Mouse (Mus musculus) liver, embryonic 14.5 days (tissue): ENCODE measurements around the gene Rps21.

Experiments used
- CTCF ChIP-seq: IDR thresholded peaks from 2 replicates; pipeline ENCODE4 v1.5.1; 2016; ENCODE audit warnings: antibody characterized with exemption, low read depth, control low read depth
- EP300 ChIP-seq: IDR thresholded peaks from 2 replicates; pipeline ENCODE4 v1.6.1; 2016; ENCODE audit warnings: antibody characterized with exemption, low read depth

DNA sequence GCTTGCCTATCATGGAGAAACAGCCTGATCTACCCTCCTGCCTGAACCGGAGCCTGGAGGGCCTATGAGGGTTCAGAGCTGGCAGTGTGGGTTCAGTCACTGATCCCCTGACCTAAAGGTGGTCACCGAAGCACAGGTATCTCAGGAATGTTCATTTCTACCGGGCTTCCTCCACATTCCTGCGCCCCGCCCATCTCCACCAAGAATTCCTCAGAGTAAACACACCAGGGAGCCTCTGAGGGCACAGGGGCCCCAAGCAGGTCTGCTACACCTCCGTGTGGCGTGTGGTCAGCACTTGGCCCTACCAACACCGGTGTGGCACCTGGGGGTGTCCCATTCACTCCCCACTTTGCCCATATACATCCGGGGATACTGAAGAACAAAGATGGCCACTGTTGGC is 37.0 kb upstream of the Rps21 start:
- TF ChIP-seq CTCF: no peak
- no peak for TF ChIP-seq EP300
